Mouse (Mus musculus): Measurements from ENCODE around the gene Fosl2. TPM values are rescaled to one million over a fixed set of nuclear protein-coding genes. Genes with fewer than 3 reads are reported as not detected.
A peak's percentile ranks its signal among the peaks of the same experiment; 100 is the strongest.

The Fosl2 gene
- total and polyA plus RNA-seq, 2 experiments from 2014 or later = 1.4 to 18.6 TPM

DNA sequence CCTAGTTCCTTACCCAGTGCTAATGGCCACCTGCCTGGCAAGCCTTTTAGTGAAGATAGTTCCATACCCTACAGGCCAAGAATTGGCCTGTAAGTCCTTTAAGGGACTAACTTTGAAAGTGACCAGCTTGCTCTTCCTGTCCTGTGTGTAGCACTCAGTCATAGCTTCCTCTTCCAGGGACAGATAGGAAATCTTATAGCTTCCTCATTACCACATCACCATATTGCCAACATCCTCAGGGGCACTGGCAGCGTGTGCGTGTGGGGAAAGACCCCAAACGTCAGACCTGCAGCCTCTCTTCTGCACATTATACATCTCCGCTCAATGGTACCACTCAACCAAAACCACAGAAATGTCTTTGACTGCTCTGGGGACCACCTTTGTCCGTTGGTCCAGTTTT, 13.2 kb upstream of the Fosl2 start:
- no peak for TF ChIP-seq EP300 (IDR thresholded peaks at IDR 0.05; ENCODE audit: low read depth)
- no peak for TF ChIP-seq CTCF (IDR thresholded peaks at IDR 0.05; ENCODE audit: low read depth)
- Histone ChIP-seq H3K27me3 (ENCODE audit: control insufficient read depth, insufficient read depth, low read length) (no peaks in the 10 kb centered on the region), H3K4me2 (ENCODE audit: low read depth, low read length) (no peak overlapping the region), H3K9me3 (replicated peaks; ENCODE audit: control insufficient read depth, low read length) (no peaks in the 10 kb centered on the region), H3K4me1 (ENCODE audit: control insufficient read depth, insufficient read depth) (no peaks in the 10 kb centered on the region), H3K36me3 (replicated peaks; ENCODE audit: control insufficient read depth, insufficient read depth, low read length) (no peaks in the 10 kb centered on the region), H3K4me3 (ENCODE audit: low read depth, low read length) (no peak overlapping the region), H3K27ac (ENCODE audit: low read depth) (no peak overlapping the region), H3K9ac (replicated peaks; ENCODE audit: low read depth, low read length) (no peak overlapping the region)
- DNase-seq (ENCODE audit: low spot score) (no peak), ATAC-seq (ENCODE audit: insufficient read depth, low read depth) (no peak)
- 69% methylated on average over 5 of the region's 5 CpGs for whole genome bisulfite sequencing

DNA sequence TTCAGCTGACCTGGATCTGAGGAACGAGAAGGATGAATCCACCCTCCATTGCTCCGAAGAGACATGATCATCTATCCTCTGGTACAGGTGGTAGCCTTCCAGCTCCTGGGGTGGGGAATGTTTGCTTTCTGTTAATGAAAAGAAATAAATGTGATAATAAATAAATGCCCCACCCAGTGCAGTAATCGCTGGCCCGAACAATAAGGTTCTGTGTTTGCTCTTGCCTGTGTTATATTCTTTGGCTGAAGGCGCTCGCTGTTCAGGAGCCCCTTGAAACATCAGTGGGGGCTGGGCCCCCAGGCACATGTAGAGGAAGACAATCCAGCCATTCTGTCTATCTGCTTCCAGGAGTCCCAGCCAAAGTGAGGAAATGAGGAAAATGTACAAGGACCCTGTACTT, 10.6 kb upstream of the Fosl2 start:
- Histone ChIP-seq H3K27me3 (ENCODE audit: control insufficient read depth, insufficient read depth, low read length) (no peaks in the 10 kb centered on the region), H3K9ac (replicated peaks; ENCODE audit: low read depth, low read length) (no peak overlapping the region), H3K9me3 (replicated peaks; ENCODE audit: control insufficient read depth, low read length) (no peaks in the 10 kb centered on the region), H3K4me2 (ENCODE audit: low read depth, low read length) (no peak overlapping the region), H3K36me3 (replicated peaks; ENCODE audit: control insufficient read depth, insufficient read depth, low read length) (no peaks in the 10 kb centered on the region), H3K4me3 (ENCODE audit: low read depth, low read length) (no peak overlapping the region), H3K27ac (ENCODE audit: low read depth) (no peak overlapping the region), H3K4me1 (ENCODE audit: control insufficient read depth, insufficient read depth) (no peaks in the 10 kb centered on the region)
- TF ChIP-seq EP300 (IDR thresholded peaks at IDR 0.05; ENCODE audit: low read depth) (no peak), CTCF (IDR thresholded peaks at IDR 0.05; ENCODE audit: low read depth) (no peak)
- no peak for ATAC-seq (ENCODE audit: insufficient read depth, low read depth)
- 80% methylated on average over 6 of the region's 6 CpGs for WGBS
- DNase-seq (ENCODE audit: low spot score) = no peak

DNA sequence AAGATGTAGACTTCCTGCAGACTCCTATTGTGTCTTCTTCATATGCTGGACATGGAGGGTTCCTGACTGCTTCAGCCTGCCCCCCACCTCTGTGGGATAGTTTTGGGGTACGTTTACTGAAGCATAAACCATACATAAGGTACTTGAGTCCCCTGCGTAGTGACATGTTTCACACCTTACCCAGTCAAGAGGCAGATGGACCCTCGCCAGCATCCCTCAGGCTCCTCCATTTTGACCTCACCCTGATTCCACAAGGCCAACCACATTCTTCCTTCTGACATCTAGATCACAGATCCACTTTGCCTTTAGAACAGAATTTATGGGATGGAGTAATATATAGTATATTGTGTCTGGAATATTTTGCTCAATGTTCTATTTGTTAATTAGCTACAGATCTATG, 8.4 kb upstream of the Fosl2 start:
- no peaks in the 10 kb centered on the region for H3K4me1 ChIP-seq (ENCODE audit: control insufficient read depth, insufficient read depth)
- H3K4me3 ChIP-seq (ENCODE audit: low read depth, low read length) = no peak overlapping the region
- DNase-seq (ENCODE audit: low spot score) = no peak
- no peak for ATAC-seq (ENCODE audit: insufficient read depth, low read depth)
- no peak overlapping the region for H3K27ac ChIP-seq (ENCODE audit: low read depth)
- H3K36me3 ChIP-seq (replicated peaks; ENCODE audit: control insufficient read depth, insufficient read depth, low read length) = no peaks in the 10 kb centered on the region
- WGBS = 80% methylated on average over 3 of the region's 3 CpGs
- H3K9ac ChIP-seq (replicated peaks; ENCODE audit: low read depth, low read length) = no peak overlapping the region
- no peak overlapping the region for H3K4me2 ChIP-seq (ENCODE audit: low read depth, low read length)
- TF ChIP-seq EP300 (IDR thresholded peaks at IDR 0.05; ENCODE audit: low read depth) (no peak), CTCF (IDR thresholded peaks at IDR 0.05; ENCODE audit: low read depth) (no peak)
- H3K27me3 ChIP-seq (ENCODE audit: control insufficient read depth, insufficient read depth, low read length) = no peaks in the 10 kb centered on the region
- no peaks in the 10 kb centered on the region for H3K9me3 ChIP-seq (replicated peaks; ENCODE audit: control insufficient read depth, low read length)

DNA sequence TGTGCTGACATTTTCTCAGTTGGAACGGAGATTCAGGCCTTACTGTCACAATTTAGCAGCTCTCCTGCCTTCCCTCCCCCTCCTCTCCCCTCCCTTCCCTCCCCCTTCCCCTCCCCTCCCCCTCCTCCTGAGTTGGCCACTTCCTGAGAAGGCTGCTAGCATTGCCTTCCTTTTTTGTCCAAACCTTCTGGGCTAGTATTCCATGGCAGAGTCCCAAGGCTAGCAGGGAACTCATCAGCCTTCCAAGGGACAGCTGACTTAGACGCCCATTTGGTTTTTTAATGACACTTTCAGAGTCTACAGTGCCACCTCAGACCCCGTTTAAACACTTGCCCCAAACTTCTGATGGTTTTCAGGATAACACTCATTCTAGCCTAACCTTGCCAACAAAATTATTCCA, 7.7 kb upstream of the Fosl2 start:
- Histone ChIP-seq H3K4me2 (ENCODE audit: low read depth, low read length) (no peak overlapping the region), H3K27ac (ENCODE audit: low read depth) (no peak overlapping the region), H3K9ac (replicated peaks; ENCODE audit: low read depth, low read length) (no peak overlapping the region), H3K9me3 (replicated peaks; ENCODE audit: control insufficient read depth, low read length) (no peaks in the 10 kb centered on the region), H3K27me3 (ENCODE audit: control insufficient read depth, insufficient read depth, low read length) (no peaks in the 10 kb centered on the region), H3K36me3 (replicated peaks; ENCODE audit: control insufficient read depth, insufficient read depth, low read length) (no peaks in the 10 kb centered on the region), H3K4me1 (ENCODE audit: control insufficient read depth, insufficient read depth) (no peaks in the 10 kb centered on the region), H3K4me3 (ENCODE audit: low read depth, low read length) (no peak overlapping the region)
- 55% methylated on average over 3 of the region's 3 CpGs for WGBS
- no peak for DNase-seq (ENCODE audit: low spot score)
- no peak for ATAC-seq (ENCODE audit: insufficient read depth, low read depth)
- TF ChIP-seq CTCF (IDR thresholded peaks at IDR 0.05; ENCODE audit: low read depth) (no peak), EP300 (IDR thresholded peaks at IDR 0.05; ENCODE audit: low read depth) (no peak)

DNA sequence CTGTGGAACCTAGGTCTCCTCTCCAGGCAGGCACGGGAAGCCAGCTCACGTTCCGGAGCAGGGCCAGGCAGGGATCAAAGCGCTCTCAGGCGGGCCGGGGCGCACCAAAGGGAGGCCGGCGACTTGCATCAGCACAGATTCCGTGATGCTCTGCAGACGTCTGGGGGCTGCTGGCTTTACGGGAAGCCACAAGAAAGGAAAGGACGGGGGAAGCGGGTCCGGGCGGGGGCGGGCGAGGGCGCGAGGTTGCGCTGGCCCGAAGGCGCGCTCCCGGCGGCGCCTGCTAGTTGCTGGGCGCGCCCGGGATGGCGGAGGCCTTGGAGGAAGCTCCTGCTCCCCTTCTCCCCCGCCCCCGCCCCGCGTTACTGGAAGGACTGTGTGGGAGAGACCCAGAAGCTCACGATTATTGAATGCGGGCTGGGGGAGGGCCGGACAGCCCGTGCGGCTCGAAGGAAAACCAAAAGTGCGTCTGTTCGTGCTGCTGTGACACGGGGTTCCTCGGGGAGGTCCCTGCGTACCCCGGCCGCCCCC, 2.6 kb upstream of the Fosl2 start:
- H3K27ac ChIP-seq (ENCODE audit: low read depth) = peak overlapping the region; percentile 98
- H3K9ac ChIP-seq (replicated peaks; ENCODE audit: low read depth, low read length) = peak overlapping the region; percentile 75
- peak overlapping the region; percentile 89 for H3K4me3 ChIP-seq (ENCODE audit: low read depth, low read length)
- H3K9me3 ChIP-seq (replicated peaks; ENCODE audit: control insufficient read depth, low read length) = no peaks in the 10 kb centered on the region
- TF ChIP-seq EP300 (IDR thresholded peaks at IDR 0.05; ENCODE audit: low read depth) (0 out of 2 replicates have a peak, but pooled peaks have one; percentile 23), CTCF (IDR thresholded peaks at IDR 0.05; ENCODE audit: low read depth) (no peak)
- ATAC-seq (ENCODE audit: insufficient read depth, low read depth) = peak; percentile 9; the same call in 1 of the 2 replicates
- under 1% methylated on average over 43 of the region's 48 CpGs for WGBS
- H3K36me3 ChIP-seq (replicated peaks; ENCODE audit: control insufficient read depth, insufficient read depth, low read length) = no peaks in the 10 kb centered on the region
- H3K4me2 ChIP-seq (ENCODE audit: low read depth, low read length) = peak overlapping the region; percentile 85
- H3K4me1 ChIP-seq (ENCODE audit: control insufficient read depth, insufficient read depth) = 0 out of 2 replicates have a peak, but pooled peaks cover 4% of the 10 kb centered on the region
- no peaks in the 10 kb centered on the region for H3K27me3 ChIP-seq (ENCODE audit: control insufficient read depth, insufficient read depth, low read length)
- DNase-seq (ENCODE audit: low spot score) = peak; percentile 71

DNA sequence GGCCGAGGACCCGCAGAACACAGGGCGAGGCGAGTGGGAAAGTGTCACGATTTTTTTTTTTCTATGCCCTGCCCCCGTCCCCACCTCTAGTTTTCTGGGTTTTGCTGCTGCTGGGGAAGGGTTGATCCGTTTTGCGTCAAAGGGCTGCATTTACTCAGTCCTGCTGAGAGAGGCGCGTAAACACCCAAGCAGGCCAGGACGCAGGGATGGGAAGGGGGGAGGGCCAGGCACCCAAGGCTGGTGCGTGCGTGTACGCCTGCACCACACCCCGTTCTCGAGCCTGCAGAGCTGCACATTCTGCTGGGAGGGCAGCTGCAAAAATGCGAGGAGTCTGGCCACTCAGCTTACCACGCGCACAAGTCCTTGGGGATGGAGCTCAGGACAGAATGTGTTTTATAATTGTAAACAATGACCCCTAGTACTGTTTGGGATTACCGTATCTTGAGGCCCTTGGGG, 2.0 kb upstream of the Fosl2 start:
- peak overlapping the region; percentile 85 for H3K4me2 ChIP-seq (ENCODE audit: low read depth, low read length)
- H3K27ac ChIP-seq (ENCODE audit: low read depth) = peak overlapping the region; percentile 98
- H3K9me3 ChIP-seq (replicated peaks; ENCODE audit: control insufficient read depth, low read length) = no peaks in the 10 kb centered on the region
- peak; percentile 83 for DNase-seq (ENCODE audit: low spot score)
- WGBS = under 1% methylated on average over 20 of the region's 20 CpGs
- peak; percentile 42; the same call in 1 of the 2 replicates for TF ChIP-seq EP300 (IDR thresholded peaks at IDR 0.05; ENCODE audit: low read depth)
- TF ChIP-seq CTCF (IDR thresholded peaks at IDR 0.05; ENCODE audit: low read depth) = no peak
- H3K27me3 ChIP-seq (ENCODE audit: control insufficient read depth, insufficient read depth, low read length) = no peaks in the 10 kb centered on the region
- H3K4me1 ChIP-seq (ENCODE audit: control insufficient read depth, insufficient read depth) = peaks cover 5% of the 10 kb centered on the region; the same call in 1 of the 2 replicates
- peak overlapping the region; percentile 89 for H3K4me3 ChIP-seq (ENCODE audit: low read depth, low read length)
- no peaks in the 10 kb centered on the region for H3K36me3 ChIP-seq (replicated peaks; ENCODE audit: control insufficient read depth, insufficient read depth, low read length)
- ATAC-seq (ENCODE audit: insufficient read depth, low read depth) = peak; percentile 21
- peak overlapping the region; percentile 75 for H3K9ac ChIP-seq (replicated peaks; ENCODE audit: low read depth, low read length)

Measured in heart, postnatal 0 days (tissue).